Mouse (Mus musculus) E14TG2a.4 (cell line): Measurements from ENCODE around the gene Gm28038.

Experiments used
- CTCF ChIP-seq: conservative IDR thresholded peaks from 2 replicates; pipeline ENCODE4 v1.5.1; 2014; ENCODE audit warnings: low read length
- NANOG ChIP-seq: IDR thresholded peaks from 2 replicates; pipeline ENCODE4 v1.6.1; 2014; ENCODE audit warnings: borderline replicate concordance, low read length, mixed read lengths

DNA sequence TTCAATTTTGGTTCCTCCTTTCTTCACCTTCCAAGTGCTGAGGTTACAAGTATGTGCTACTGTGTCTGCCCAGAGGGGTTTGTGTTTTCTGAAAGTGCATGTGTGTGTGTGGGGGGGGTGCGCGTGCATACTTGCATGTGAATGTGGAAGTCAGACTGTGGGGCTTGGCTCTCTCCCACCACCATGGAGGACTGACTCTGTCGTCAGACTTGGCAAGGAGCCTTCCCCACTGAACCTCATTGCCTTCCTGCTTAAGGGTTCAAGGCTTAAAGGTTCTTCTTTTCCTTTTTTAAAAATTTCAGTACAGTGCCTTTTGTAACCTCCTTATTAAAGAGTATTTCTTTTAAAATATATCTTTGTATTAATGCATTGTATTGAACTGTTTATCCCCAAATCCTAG lies 47.9 kb downstream of the Gm28038 start:
- TF ChIP-seq CTCF = no peak
- TF ChIP-seq NANOG = no peak
